Mouse (Mus musculus) heart, embryonic 11.5 days (tissue): ENCODE measurements around the gene Defb42. TPM values are rescaled to one million over a fixed set of nuclear protein-coding genes. Genes with fewer than 3 reads are reported as not detected.
A peak's percentile ranks its signal among the peaks of the same experiment; 100 is the strongest.

Experiments
- ATAC-seq: fragments of 200-750 bp; cut with Nextera tagmentation; replicated peaks from 2 replicates; pipeline ENCODE4 v1.8.0; 2017; ENCODE audit warnings: moderate library complexity; ENCODE audit not compliant: insufficient number of reproducible peaks, low FRiP score, low TSS enrichment
- H3K27ac ChIP-seq: fragments of 300-500 bp; sonication (generic); 2 replicates; pipeline ENCODE4 v1.5.1; 2014; ENCODE audit warnings: mild to moderate bottlenecking, low read depth, low read length
- H3K27me3 ChIP-seq: fragments of 300-500 bp; sonication (generic); 2 replicates; pipeline ENCODE4 v1.6.1; 2014; ENCODE audit warnings: mild to moderate bottlenecking, low read length, mixed read lengths; ENCODE audit not compliant: control insufficient read depth, insufficient read depth
- H3K36me3 ChIP-seq: fragments of 300-500 bp; sonication (generic); 2 replicates; pipeline ENCODE4 v1.6.1; 2014; ENCODE audit warnings: mild to moderate bottlenecking, low read length, moderate library complexity, mixed read lengths; ENCODE audit not compliant: control insufficient read depth, insufficient read depth
- H3K4me1 ChIP-seq: fragments of 300-500 bp; sonication (generic); 2 replicates; pipeline ENCODE4 v1.6.1; 2014; ENCODE audit warnings: low read length; ENCODE audit not compliant: control insufficient read depth, insufficient read depth
- H3K4me2 ChIP-seq: fragments of 300-500 bp; sonication (generic); 2 replicates; pipeline ENCODE4 v1.6.1; 2014; ENCODE audit warnings: mild to moderate bottlenecking, moderate library complexity
- H3K4me3 ChIP-seq: fragments of 300-500 bp; sonication (generic); 2 replicates; pipeline ENCODE4 v1.5.1; 2014; ENCODE audit warnings: low read depth, low read length
- H3K9ac ChIP-seq: fragments of 300-500 bp; sonication (generic); 2 replicates; pipeline ENCODE4 v1.6.1; 2014; ENCODE audit warnings: mild to moderate bottlenecking, low read depth, low read length, moderate library complexity
- H3K9me3 ChIP-seq: fragments of 300-500 bp; sonication (generic); replicated peaks from 2 replicates; pipeline ENCODE4 v1.6.1; 2016; ENCODE audit warnings: low read length; ENCODE audit not compliant: control insufficient read depth
- WGBS: fragments of 180-500 bp; shearing (Covaris S2); extraction: QIAGEN DNeasy Blood & Tissue Kit; methylation state at CpG from one replicate; pipeline ENCODE4 v1.1.7; 2014; ENCODE audit not compliant: insufficient replicate concordance; 5-methylcytosine and 5-hydroxymethylcytosine counted together
- polyA plus RNA-seq: library from polyadenylated mRNA; unstranded; fragments of >200 nt; fragmentation: Nextera tagmentation; extraction: Ambion mirVana; gene quantifications from 2 replicates; pipeline ENCODE4 v1.2.1, GENCODE M21; 2014

Defb42 gene
- 4.5 and 6.8 TPM in 2 replicates for polyA plus RNA-seq

GRCm38 (mm10) chr14:63046691-63047090, at the start of gene Defb42:
Defb42 (plus strand) TSS chr14:63046991.
- no peak within 1 kb of the TSS for H3K27ac ChIP-seq
- H3K36me3 ChIP-seq: no peaks in the 10 kb centered on the region
- H3K4me1 ChIP-seq: no peaks in the 10 kb centered on the region
- no peaks in the 10 kb centered on the region for H3K9me3 ChIP-seq
- 0 out of 2 replicates have a peak, but pooled peaks have one; percentile 31 for ATAC-seq
- no peak within 1 kb of the TSS for H3K9ac ChIP-seq
- no peaks in the 10 kb centered on the region for H3K27me3 ChIP-seq
- H3K4me3 ChIP-seq: no peak within 1 kb of the TSS
- 73% methylated on average over 3 of the region's 3 CpGs for WGBS
- H3K4me2 ChIP-seq: no peak within 1 kb of the TSS

GRCm38 (mm10) chr14:62997777-62998176, 49.0 kb upstream of the Defb42 start, which contains the start of gene Defb47:
Defb47 (plus strand) TSS chr14:62998077.
- ATAC-seq: no peak
- WGBS: 82% methylated on average over 8 of the region's 8 CpGs
- H3K4me1 ChIP-seq: no peaks in the 10 kb centered on the region

GRCm38 (mm10) chr14:62998977-62999376, 47.8 kb upstream of the Defb42 start:
- Histone ChIP-seq H3K9me3 (no peaks in the 10 kb centered on the region), H3K36me3 (no peaks in the 10 kb centered on the region), H3K4me3 (no peak overlapping the region), H3K4me1 (no peaks in the 10 kb centered on the region), H3K27me3 (no peaks in the 10 kb centered on the region), H3K4me2 (no peak overlapping the region), H3K27ac (no peak overlapping the region), H3K9ac (no peak overlapping the region)
- WGBS: 78% methylated on average over 4 of the region's 4 CpGs
- ATAC-seq: no peak

More at GRCm38 (mm10) chr14:62997777-62998176, 49.0 kb upstream of the Defb42 start, which contains the start of gene Defb47:
- no peaks in the 10 kb centered on the region for H3K36me3 ChIP-seq
- H3K27me3 ChIP-seq: no peaks in the 10 kb centered on the region
- no peak within 1 kb of the TSS for H3K4me2 ChIP-seq
- no peak within 1 kb of the TSS for H3K27ac ChIP-seq
- no peak within 1 kb of the TSS for H3K4me3 ChIP-seq
- H3K9ac ChIP-seq: no peak within 1 kb of the TSS
- H3K9me3 ChIP-seq: no peaks in the 10 kb centered on the region

- Histone ChIP-seq H3K4me3 (no peak overlapping the region), H3K4me2 (no peak overlapping the region), H3K36me3 (no peaks in the 10 kb centered on the region), H3K9me3 (no peaks in the 10 kb centered on the region), H3K4me1 (no peaks in the 10 kb centered on the region), H3K27ac (no peak overlapping the region), H3K9ac (no peak overlapping the region), H3K27me3 (no peaks in the 10 kb centered on the region)
- ATAC-seq: no peak
- 60% methylated on average over 2 of the region's 2 CpGs for WGBS
Measured at GRCm38 (mm10) chr14:63002588-63002987, 44.2 kb upstream of the Defb42 start.

GRCm38 (mm10) chr14:63011471-63011870, 35.3 kb upstream of the Defb42 start, which contains the start of gene Defb43:
Defb43 (plus strand) TSS chr14:63011771.
- Histone ChIP-seq H3K9ac (no peak within 1 kb of the TSS), H3K4me3 (no peak within 1 kb of the TSS), H3K9me3 (no peaks in the 10 kb centered on the region), H3K4me1 (no peaks in the 10 kb centered on the region), H3K36me3 (no peaks in the 10 kb centered on the region), H3K4me2 (no peak within 1 kb of the TSS), H3K27me3 (0 out of 2 replicates have a peak, but pooled peaks cover 5% of the 10 kb centered on the region), H3K27ac (no peak within 1 kb of the TSS)
- ATAC-seq: no peak
- 93% methylated on average over 5 of the region's 5 CpGs for WGBS

GRCm38 (mm10) chr14:63013082-63013481, 33.7 kb upstream of the Defb42 start:
- no peak overlapping the region for H3K4me2 ChIP-seq

GRCm38 (mm10) chr14:63014667-63015066, 32.1 kb upstream of the Defb42 start:
- ATAC-seq: no peak
- H3K9ac ChIP-seq: no peak overlapping the region
- H3K4me1 ChIP-seq: peaks cover 3% of the 10 kb centered on the region; the same call in 1 of the 2 replicates
- no peak overlapping the region for H3K27ac ChIP-seq
- H3K4me3 ChIP-seq: no peak overlapping the region
- 65% methylated on average over 4 of the region's 4 CpGs for WGBS
- no peaks in the 10 kb centered on the region for H3K9me3 ChIP-seq
- H3K36me3 ChIP-seq: no peaks in the 10 kb centered on the region
- 0 out of 2 replicates have a peak, but pooled peaks cover 5% of the 10 kb centered on the region for H3K27me3 ChIP-seq
- H3K4me2 ChIP-seq: no peak overlapping the region

More at GRCm38 (mm10) chr14:63013082-63013481, 33.7 kb upstream of the Defb42 start:
- H3K36me3 ChIP-seq: no peaks in the 10 kb centered on the region
- 75% methylated on average over 4 of the region's 4 CpGs for WGBS
- no peak overlapping the region for H3K27ac ChIP-seq
- H3K4me3 ChIP-seq: no peak overlapping the region
- H3K4me1 ChIP-seq: no peaks in the 10 kb centered on the region
- no peak overlapping the region for H3K9ac ChIP-seq
- ATAC-seq: no peak
- 0 out of 2 replicates have a peak, but pooled peaks cover 5% of the 10 kb centered on the region for H3K27me3 ChIP-seq
- no peaks in the 10 kb centered on the region for H3K9me3 ChIP-seq

GRCm38 (mm10) chr14:63020524-63021156, 26.2 kb upstream of the Defb42 start:
- H3K9me3 ChIP-seq: no peaks in the 10 kb centered on the region
- no peak overlapping the region for H3K9ac ChIP-seq
- no peaks in the 10 kb centered on the region for H3K36me3 ChIP-seq
- H3K27me3 ChIP-seq: peaks cover 12% of the 10 kb centered on the region
- no peak for ATAC-seq
- H3K4me3 ChIP-seq: no peak overlapping the region
- WGBS: 39% methylated on average over 6 of the region's 6 CpGs
- H3K4me2 ChIP-seq: no peak overlapping the region
- H3K4me1 ChIP-seq: peaks cover 15% of the 10 kb centered on the region
- H3K27ac ChIP-seq: no peak overlapping the region
